Mouse (Mus musculus) stomach, embryonic 16.5 days (tissue): Measurements from ENCODE around the gene Cwc25. TPM values are rescaled to one million over a fixed set of nuclear protein-coding genes. Genes with fewer than 3 reads are reported as not detected.

Source experiments
- ATAC-seq: fragments of 200-750 bp; cut with Nextera tagmentation; 2 replicates; pipeline ENCODE4 v1.8.0; 2017; ENCODE audit warnings: moderate number of reproducible peaks, moderate TSS enrichment; ENCODE audit not compliant: insufficient read depth, low FRiP score
- H3K27ac ChIP-seq: fragments of 300-500 bp; sonication (generic); 2 replicates; pipeline ENCODE4 v1.5.1; 2014; ENCODE audit warnings: low read length
- H3K27me3 ChIP-seq: fragments of 300-500 bp; sonication (generic); 2 replicates; pipeline ENCODE4 v1.6.1; 2014; ENCODE audit warnings: low read length, control low read depth, mixed read lengths; ENCODE audit not compliant: control insufficient read depth, insufficient read depth
- H3K36me3 ChIP-seq: fragments of 300-500 bp; sonication (generic); 2 replicates; pipeline ENCODE4 v1.6.1; 2014; ENCODE audit warnings: low read length; ENCODE audit not compliant: control insufficient read depth, insufficient read depth
- H3K4me1 ChIP-seq: fragments of 300-500 bp; sonication (generic); 2 replicates; pipeline ENCODE4 v1.6.1; 2014; ENCODE audit warnings: low read length, control low read depth, mixed read lengths; ENCODE audit not compliant: control insufficient read depth, insufficient read depth
- H3K4me2 ChIP-seq: fragments of 300-500 bp; sonication (generic); 2 replicates; pipeline ENCODE4 v1.6.1; 2014; ENCODE audit warnings: low read depth, low read length, mixed read lengths
- H3K4me3 ChIP-seq: fragments of 300-500 bp; sonication (generic); replicated peaks from 2 replicates; pipeline ENCODE4 v1.5.1; 2014; ENCODE audit warnings: mild to moderate bottlenecking, low read length
- H3K9ac ChIP-seq: fragments of 300-500 bp; sonication (generic); 2 replicates; pipeline ENCODE4 v1.6.1; 2014; ENCODE audit warnings: low read length
- H3K9me3 ChIP-seq: fragments of 300-500 bp; sonication (generic); replicated peaks from 2 replicates; pipeline ENCODE4 v1.6.1; 2016; ENCODE audit warnings: low read length, control low read depth; ENCODE audit not compliant: control insufficient read depth
- WGBS: fragments of 180-500 bp; shearing (Covaris S2); extraction: QIAGEN DNeasy Blood & Tissue Kit; methylation state at CpG from one replicate; pipeline ENCODE4 v1.1.7; 2014; 5-methylcytosine and 5-hydroxymethylcytosine counted together
- polyA plus RNA-seq: library from polyadenylated mRNA; unstranded; fragments of >200 nt; fragmentation: Nextera tagmentation; extraction: Ambion mirVana; gene quantifications from 2 replicates; pipeline ENCODE4 v1.2.1, GENCODE M21; 2015

Cwc25 gene
- polyA plus RNA-seq, 1 experiment from 2014 or later, result 16.3 TPM

- no peak overlapping the region for H3K4me3 ChIP-seq
- H3K4me2 ChIP-seq, result no peak overlapping the region
- H3K27me3 ChIP-seq, result no peaks in the 10 kb centered on the region
- ATAC-seq, result no peak
- peaks cover 19% of the 10 kb centered on the region; the same call in 1 of the 2 replicates for H3K36me3 ChIP-seq
- no peak overlapping the region for H3K9ac ChIP-seq
- H3K4me1 ChIP-seq, result no peaks in the 10 kb centered on the region
- 75% methylated on average over 6 of the region's 6 CpGs for WGBS
- no peaks in the 10 kb centered on the region for H3K9me3 ChIP-seq
- no peak overlapping the region for H3K27ac ChIP-seq
These were observed 7.4 kb downstream of the Cwc25 start for GRCm38 (mm10) chr11:97758942-97759341.

GRCm38 (mm10) chr11:97758125-97758524 is 8.2 kb downstream of the Cwc25 start:
- H3K27ac ChIP-seq, result no peak overlapping the region
- H3K4me2 ChIP-seq, result no peak overlapping the region
- no peaks in the 10 kb centered on the region for H3K27me3 ChIP-seq
- no peak overlapping the region for H3K9ac ChIP-seq
- H3K4me1 ChIP-seq, result no peaks in the 10 kb centered on the region
- H3K9me3 ChIP-seq, result no peaks in the 10 kb centered on the region
- WGBS, result 93% methylated on average over 1 of the region's 1 CpGs
- H3K36me3 ChIP-seq, result peaks cover 19% of the 10 kb centered on the region; the same call in 1 of the 2 replicates
- H3K4me3 ChIP-seq, result no peak overlapping the region
- no peak for ATAC-seq

GRCm38 (mm10) chr11:97753277-97753676 is 13.1 kb downstream of the Cwc25 start:
- Histone ChIP-seq H3K4me2 (no peak overlapping the region), H3K36me3 (peaks cover 25% of the 10 kb centered on the region), H3K9ac (no peak overlapping the region), H3K4me3 (no peak overlapping the region), H3K4me1 (no peaks in the 10 kb centered on the region), H3K27ac (no peak overlapping the region), H3K9me3 (no peaks in the 10 kb centered on the region), H3K27me3 (no peaks in the 10 kb centered on the region)
- WGBS, result 93% methylated on average over 8 of the region's 8 CpGs
- ATAC-seq, result no peak

GRCm38 (mm10) chr11:97748496-97748895 is 17.9 kb downstream of the Cwc25 start:
- Histone ChIP-seq H3K4me2 (no peak overlapping the region), H3K4me3 (no peak overlapping the region), H3K36me3 (peaks cover 32% of the 10 kb centered on the region), H3K27me3 (no peaks in the 10 kb centered on the region), H3K9ac (no peak overlapping the region), H3K9me3 (no peaks in the 10 kb centered on the region), H3K4me1 (peaks cover 3% of the 10 kb centered on the region), H3K27ac (no peak overlapping the region)
- no peak for ATAC-seq
- 85% methylated on average over 5 of the region's 5 CpGs for WGBS

- H3K27me3 ChIP-seq, result no peaks in the 10 kb centered on the region
- WGBS, result 87% methylated on average over 8 of the region's 8 CpGs
- H3K4me3 ChIP-seq, result no peak overlapping the region
- peaks cover 10% of the 10 kb centered on the region for H3K4me1 ChIP-seq
- H3K27ac ChIP-seq, result no peak overlapping the region
- no peak overlapping the region for H3K4me2 ChIP-seq
- H3K36me3 ChIP-seq, result peaks cover 29% of the 10 kb centered on the region
- no peak overlapping the region for H3K9ac ChIP-seq
- no peaks in the 10 kb centered on the region for H3K9me3 ChIP-seq
- ATAC-seq, result no peak
These were observed 18.6 kb downstream of the Cwc25 start for GRCm38 (mm10) chr11:97747773-97748172.

GRCm38 (mm10) chr11:97745331-97745721 is 21.0 kb downstream of the Cwc25 start:
- Histone ChIP-seq H3K4me1 (peaks cover 16% of the 10 kb centered on the region), H3K27me3 (no peaks in the 10 kb centered on the region), H3K36me3 (peaks cover 18% of the 10 kb centered on the region; the same call in 1 of the 2 replicates), H3K4me2 (peak overlapping the region; percentile 49), H3K4me3 (peak overlapping the region; percentile 72), H3K9me3 (no peaks in the 10 kb centered on the region), H3K27ac (no peak overlapping the region), H3K9ac (no peak overlapping the region)
- no peak for ATAC-seq
- 8% methylated on average over 13 of the region's 13 CpGs for WGBS

GRCm38 (mm10) chr11:97744718-97745330 is 21.5 kb downstream of the Cwc25 start:
- Histone ChIP-seq H3K9ac (peak overlapping the region; percentile 96), H3K27ac (peak overlapping the region; percentile 95), H3K4me1 (peaks cover 17% of the 10 kb centered on the region), H3K4me3 (peak overlapping the region; percentile 72), H3K4me2 (peak overlapping the region; percentile 79), H3K9me3 (no peaks in the 10 kb centered on the region), H3K27me3 (no peaks in the 10 kb centered on the region), H3K36me3 (peaks cover 16% of the 10 kb centered on the region; the same call in 1 of the 2 replicates)
- WGBS, result under 1% methylated on average over 39 of the region's 57 CpGs
- ATAC-seq, result peak; percentile 96

- no peaks in the 10 kb centered on the region for H3K27me3 ChIP-seq
- peak within 1 kb of the TSS; percentile 95 for H3K27ac ChIP-seq
- peak within 1 kb of the TSS; percentile 79 for H3K4me2 ChIP-seq
- WGBS, result under 1% methylated on average over 54 of the region's 63 CpGs
- H3K4me1 ChIP-seq, result peaks cover 17% of the 10 kb centered on the region
- H3K9me3 ChIP-seq, result no peaks in the 10 kb centered on the region
- H3K9ac ChIP-seq, result peak within 1 kb of the TSS; percentile 96
- ATAC-seq, result peak; percentile 13; the same call in 1 of the 2 replicates
- H3K4me3 ChIP-seq, result peak within 1 kb of the TSS; percentile 72
- H3K36me3 ChIP-seq, result peaks cover 15% of the 10 kb centered on the region; the same call in 1 of the 2 replicates
These were observed 22.2 kb downstream of the Cwc25 start, which contains the start of gene Pip4k2b for GRCm38 (mm10) chr11:97744063-97744717. Pip4k2b (minus strand) TSS chr11:97744704.

GRCm38 (mm10) chr11:97743423-97743822 is 22.9 kb downstream of the Cwc25 start:
- Histone ChIP-seq H3K27me3 (no peaks in the 10 kb centered on the region), H3K4me1 (peaks cover 17% of the 10 kb centered on the region), H3K9ac (peak overlapping the region; percentile 86), H3K9me3 (no peaks in the 10 kb centered on the region), H3K4me2 (peak overlapping the region; percentile 79), H3K36me3 (peaks cover 11% of the 10 kb centered on the region; the same call in 1 of the 2 replicates), H3K4me3 (peak overlapping the region; percentile 72), H3K27ac (peak overlapping the region; percentile 80; the same call in 1 of the 2 replicates)
- WGBS, result 12% methylated on average over 9 of the region's 9 CpGs
- no peak for ATAC-seq
